Mouse (Mus musculus) adrenal gland, adult 18-20 months (tissue): ENCODE measurements around the gene Shisa2. TPM values are rescaled to one million over a fixed set of nuclear protein-coding genes. Genes with fewer than 3 reads are reported as not detected.

Experiments
- total RNA-seq, 2 experiments: library from RNA; stranded (reverse); gene quantifications; 1 replicate in 1 of 2; 2 replicates in 1 of 2; pipeline ENCODE4 v1.2.3; 2021

Gene Shisa2
- total RNA-seq, 2 experiments from 2014 or later: 0.74 to 1.2 TPM

Other genes starting within 250 kb of the Shisa2 start
- under 1 TPM; 0.35 to 0.36 TPM for gene Phf11c, start 229.9 kb upstream of the Shisa2 start, total RNA-seq
- 1 to 10 TPM; 3.8 to 4.7 TPM for gene Setdb2, start 184.4 kb upstream of the Shisa2 start, total RNA-seq
- gene Cab39l, start 184.3 kb upstream of the Shisa2 start, total RNA-seq: 10 to 100 TPM; 36.4 to 39.4 TPM
- 10 to 100 TPM; 64.6 to 76.2 TPM for gene Cdadc1, start 27.3 kb upstream of the Shisa2 start, total RNA-seq